ENCODE assay signal across 28 mouse cellular contexts in genomic region chr13:3831546-3831945, GRCm38 (mm10). TPM values are rescaled to one million over a fixed set of nuclear protein-coding genes. Genes with fewer than 3 reads are reported as not detected.
A peak's percentile ranks its signal among the peaks of the same experiment; 100 is the strongest.
DNase-seq lines count a peak whose midpoint lies in the region; ATAC-seq and TF ChIP-seq lines count a peak whose summit lies in the region.
"Had no signal": no experiment of that assay in that cellular context is flagged by ENCODE, and none has a peak within 500 bp of the region (broad histone marks: within the 10 kb centered on the region; RNA-seq: fewer than 3 reads in every experiment).

No protein-coding gene starts in this region.

- no peak for TF ChIP-seq CTCF in kidney, postnatal 0 days (IDR thresholded peaks at IDR 0.05; ENCODE audit: low read depth)
- 0 out of 2 replicates have a peak, but pooled peaks have one; percentile 14 for TF ChIP-seq CTCF in stomach, postnatal 0 days (IDR thresholded peaks at IDR 0.05; ENCODE audit: low read depth)
- TF ChIP-seq CTCF in cerebellum, adult 2 months (IDR thresholded peaks at IDR 0.05; ENCODE audit: borderline replicate concordance, insufficient read depth, low read depth, low read length), result no peak

- no peaks in the 10 kb centered on the region for H3K36me3 ChIP-seq in kidney, postnatal 0 days (ENCODE audit: insufficient read depth, low read length)
- H3K36me3 ChIP-seq in lung, embryonic 16.5 days (ENCODE audit: control insufficient read depth, insufficient read depth, low read length), result no peaks in the 10 kb centered on the region
- no peaks in the 10 kb centered on the region for H3K36me3 ChIP-seq in stomach, postnatal 0 days (ENCODE audit: control insufficient read depth, insufficient read depth, low read length)
- H3K36me3 ChIP-seq: heart, embryonic 15.5 days; limb, embryonic 13.5 days; midbrain, embryonic 12.5 days; neural tube, embryonic 15.5 days had no signal

- no peak for DNase-seq in kidney, postnatal 0 days (ENCODE audit: low spot score)
- DNase-seq in kidney, postnatal 4 days, result no peak
- no peak for DNase-seq in lung, postnatal 14 days
- peak; percentile 95 for DNase-seq in gonadal fat pad, adult 2 months (ENCODE audit: low read depth)
- no peak for DNase-seq in stomach, postnatal 0 days (ENCODE audit: low spot score)
- DNase-seq in cerebellum, adult 2 months, result no peak
- DNase-seq: adrenal gland, postnatal 25 days; cerebellum, postnatal 10 days; heart, postnatal 36 days; kidney, adult 9 months; kidney, postnatal 25 days; layer of hippocampus, postnatal 36 days; right cerebral cortex, adult 18-20 months; thymus, postnatal 14 days had no signal

- H3K4me3 ChIP-seq in kidney, postnatal 0 days (replicated peaks; ENCODE audit: low read depth, low read length), result no peak overlapping the region
- H3K4me3 ChIP-seq in lung, embryonic 16.5 days (ENCODE audit: low read length), result no peak overlapping the region
- H3K4me3 ChIP-seq in stomach, postnatal 0 days (ENCODE audit: low read depth, low read length), result no peak overlapping the region
- H3K4me3 ChIP-seq in cerebellum, adult 2 months (replicated peaks; ENCODE audit: insufficient read depth, low read depth, low read length), result no peak overlapping the region
- H3K4me3 ChIP-seq: erythroblast, embryonic 14.5 days; forebrain, embryonic 13.5 days; heart, embryonic 15.5 days; limb, embryonic 13.5 days; midbrain, embryonic 12.5 days; neural tube, embryonic 15.5 days had no signal

- 0 out of 2 replicates have a peak overlapping the region, but pooled peaks have one; percentile 8 for H3K27ac ChIP-seq in kidney, postnatal 0 days
- peak overlapping the region; percentile 86 for H3K27ac ChIP-seq in lung, embryonic 16.5 days (ENCODE audit: low read length)
- H3K27ac ChIP-seq in stomach, postnatal 0 days (replicated peaks), result peak overlapping the region; percentile 77
- no peak overlapping the region for H3K27ac ChIP-seq in cerebellum, adult 2 months (ENCODE audit: insufficient read depth, low read length)
- H3K27ac ChIP-seq: forebrain, embryonic 13.5 days; heart, embryonic 15.5 days; hindbrain, embryonic 14.5 days; limb, embryonic 13.5 days; liver, embryonic 14.5 days; midbrain, embryonic 12.5 days; neural tube, embryonic 15.5 days had no signal

- WGBS in kidney, postnatal 0 days, result 79% methylated on average over 5 of the region's 5 CpGs
- WGBS in lung, embryonic 16.5 days, result 45% methylated on average over 5 of the region's 5 CpGs
- 69% methylated on average over 5 of the region's 5 CpGs for WGBS in stomach, postnatal 0 days
- WGBS in cerebellum, adult 2 months, result 73% methylated on average over 5 of the region's 5 CpGs

- no peak for TF ChIP-seq POLR2A in cerebellum, adult 2 months (IDR thresholded peaks at IDR 0.05; ENCODE audit: borderline replicate concordance, insufficient read depth, low read length)

- TF ChIP-seq EP300 in stomach, postnatal 0 days (optimal IDR thresholded peaks at IDR 0.05), result peak; percentile 31

- H3K4me2 ChIP-seq in kidney, postnatal 0 days (ENCODE audit: low read length), result no peak overlapping the region
- no peak overlapping the region for H3K4me2 ChIP-seq in lung, embryonic 16.5 days (ENCODE audit: low read depth, low read length)
- no peak overlapping the region for H3K4me2 ChIP-seq in stomach, postnatal 0 days (replicated peaks; ENCODE audit: low read depth)
- H3K4me2 ChIP-seq: forebrain, embryonic 13.5 days; heart, embryonic 15.5 days; hindbrain, embryonic 14.5 days; limb, embryonic 13.5 days; midbrain, embryonic 12.5 days; neural tube, embryonic 15.5 days had no signal

- H3K9me3 ChIP-seq in kidney, postnatal 0 days (replicated peaks; ENCODE audit: low read length), result no peaks in the 10 kb centered on the region
- H3K9me3 ChIP-seq in lung, embryonic 16.5 days (ENCODE audit: control insufficient read depth, low read length), result no peaks in the 10 kb centered on the region
- no peaks in the 10 kb centered on the region for H3K9me3 ChIP-seq in stomach, postnatal 0 days (ENCODE audit: control insufficient read depth, low read length)
- H3K9me3 ChIP-seq: forebrain, embryonic 13.5 days; heart, embryonic 15.5 days; limb, embryonic 13.5 days; midbrain, embryonic 12.5 days; neural tube, embryonic 15.5 days had no signal

- no peak for ATAC-seq in kidney, postnatal 0 days (replicated peaks; ENCODE audit: low FRiP score, low read depth)
- peak; percentile 69 for ATAC-seq in lung, embryonic 16.5 days (ENCODE audit: low read depth)
- peak; percentile 65 for ATAC-seq in stomach, postnatal 0 days (ENCODE audit: low FRiP score, low TSS enrichment)
- ATAC-seq: CD4-positive, CD25-positive, alpha-beta regulatory T cell, adult 4 months; forebrain, embryonic 13.5 days had no signal

- H3K27me3 ChIP-seq in kidney, postnatal 0 days (ENCODE audit: insufficient read depth, low read length), result no peaks in the 10 kb centered on the region
- H3K27me3 ChIP-seq in lung, embryonic 16.5 days (ENCODE audit: control insufficient read depth, insufficient read depth, low read depth, low read length), result no peaks in the 10 kb centered on the region
- H3K27me3 ChIP-seq in stomach, postnatal 0 days (ENCODE audit: control insufficient read depth, insufficient read depth, low read length), result no peaks in the 10 kb centered on the region
- H3K27me3 ChIP-seq in cerebellum, adult 2 months (ENCODE audit: control insufficient read depth, insufficient read depth, low read length), result no peaks in the 10 kb centered on the region
- H3K27me3 ChIP-seq: forebrain, embryonic 13.5 days; heart, embryonic 15.5 days; limb, embryonic 13.5 days; midbrain, embryonic 12.5 days; neural tube, embryonic 15.5 days had no signal

- no peaks in the 10 kb centered on the region for H3K4me1 ChIP-seq in kidney, postnatal 0 days (replicated peaks; ENCODE audit: insufficient read depth, low read length)
- peaks cover 4% of the 10 kb centered on the region for H3K4me1 ChIP-seq in lung, embryonic 16.5 days (replicated peaks; ENCODE audit: control insufficient read depth, insufficient read depth, low read length)
- no peaks in the 10 kb centered on the region for H3K4me1 ChIP-seq in stomach, postnatal 0 days (replicated peaks; ENCODE audit: control insufficient read depth, insufficient read depth)
- H3K4me1 ChIP-seq in cerebellum, adult 2 months (ENCODE audit: control insufficient read depth, insufficient read depth, low read length), result no peaks in the 10 kb centered on the region
- H3K4me1 ChIP-seq: forebrain, embryonic 13.5 days; heart, embryonic 15.5 days; limb, embryonic 13.5 days; midbrain, embryonic 12.5 days; neural tube, embryonic 15.5 days had no signal

- H3K9ac ChIP-seq in kidney, postnatal 0 days (ENCODE audit: low read depth, low read length), result no peak overlapping the region
- no peak overlapping the region for H3K9ac ChIP-seq in lung, embryonic 16.5 days (ENCODE audit: low read length)
- H3K9ac ChIP-seq in stomach, postnatal 0 days (ENCODE audit: low read length), result no peak overlapping the region
- H3K9ac ChIP-seq: forebrain, embryonic 13.5 days; heart, embryonic 15.5 days; hindbrain, embryonic 14.5 days; limb, embryonic 13.5 days; liver, embryonic 14.5 days; midbrain, embryonic 12.5 days; neural tube, embryonic 15.5 days had no signal

RNA-seq across cellular contexts. Expression of gene Calm4, which starts 6.0 kb away (rescaled TPM):
- not detected in 2 replicates for polyA plus RNA-seq in kidney, postnatal 0 days (2015; fragmentation: Nextera tagmentation; extraction: Ambion mirVana)
- 6.2 TPM in 1 of 2 replicates, not detected in the other for polyA plus RNA-seq in lung, embryonic 16.5 days (2015; fragmentation: Nextera tagmentation; extraction: Ambion mirVana)
- not detected in 2 replicates for polyA plus RNA-seq in gonadal fat pad, adult 2 months (2012; rRNA removed)
- polyA plus RNA-seq in stomach, postnatal 0 days (2015; fragmentation: Nextera tagmentation; extraction: Ambion mirVana), result 280 and 324 TPM in 2 replicates
- not detected in 2 replicates for polyA plus RNA-seq in cerebellum, adult 2 months (2012; rRNA removed)
- polyA plus RNA-seq: CD4-positive, CD25-positive, alpha-beta regulatory T cell, adult 4 months; cortical plate, adult 2 months; embryonic facial prominence, embryonic 11.5 days; erythroblast, embryonic 14.5 days; forebrain, embryonic 13.5 days; hindbrain, embryonic 14.5 days; intestine, embryonic 14.5 days; limb, embryonic 13.5 days; liver, embryonic 14.5 days; midbrain, embryonic 12.5 days had no signal

RNA-seq across cellular contexts. Expression of gene Calm5, which starts 22.4 kb away (rescaled TPM):
- polyA plus RNA-seq in kidney, postnatal 0 days (2015; fragmentation: Nextera tagmentation; extraction: Ambion mirVana), result not detected in 2 replicates
- polyA plus RNA-seq in lung, embryonic 16.5 days (2015; fragmentation: Nextera tagmentation; extraction: Ambion mirVana), result not detected in 2 replicates
- polyA plus RNA-seq in gonadal fat pad, adult 2 months (2012; rRNA removed), result not detected in 2 replicates
- polyA plus RNA-seq in stomach, postnatal 0 days (2015; fragmentation: Nextera tagmentation; extraction: Ambion mirVana), result 0.18 TPM in 1 of 2 replicates, not detected in the other
- polyA plus RNA-seq in cerebellum, adult 2 months (2012; rRNA removed), result not detected in 2 replicates
- polyA plus RNA-seq: brain, embryonic 14.5 days; CD4-positive, CD25-positive, alpha-beta regulatory T cell, adult 4 months; cortical plate, adult 2 months; embryonic facial prominence, embryonic 11.5 days; erythroblast, embryonic 14.5 days; forebrain, embryonic 13.5 days; heart, embryonic 15.5 days; hindbrain, embryonic 14.5 days; intestine, embryonic 14.5 days; limb, embryonic 13.5 days; liver, embryonic 14.5 days; midbrain, embryonic 12.5 days; neural tube, embryonic 15.5 days had no signal

RNA-seq across cellular contexts. Expression of gene Calml3, which starts 27.4 kb away (rescaled TPM):
- polyA plus RNA-seq in kidney, postnatal 0 days (2015; fragmentation: Nextera tagmentation; extraction: Ambion mirVana), result 1.4 and 1.6 TPM in 2 replicates
- polyA plus RNA-seq in lung, embryonic 16.5 days (2015; fragmentation: Nextera tagmentation; extraction: Ambion mirVana), result 0.24 and 0.39 TPM in 2 replicates
- polyA plus RNA-seq in gonadal fat pad, adult 2 months (2012; rRNA removed), result 117 and 186 TPM in 2 replicates
- 40.0 and 44.6 TPM in 2 replicates for polyA plus RNA-seq in stomach, postnatal 0 days (2015; fragmentation: Nextera tagmentation; extraction: Ambion mirVana)
- polyA plus RNA-seq in cerebellum, adult 2 months (2012; rRNA removed), result not detected in 2 replicates
- polyA plus RNA-seq: CD4-positive, CD25-positive, alpha-beta regulatory T cell, adult 4 months; cortical plate, adult 2 months; erythroblast, embryonic 14.5 days; forebrain, embryonic 13.5 days; heart, embryonic 15.5 days; hindbrain, embryonic 14.5 days; intestine, embryonic 14.5 days; liver, embryonic 14.5 days; midbrain, embryonic 12.5 days; neural tube, embryonic 15.5 days had no signal

Comparison
In these comparisons a context has a peak if more than half of its experiments do, and no peak if none do; other contexts are left out.
1. RNA of gene Calm4, which starts 6.0 kb away (polyA plus RNA-seq): 280 to 324 TPM in stomach, postnatal 0 days; 6.2 TPM in lung, embryonic 16.5 days, not detected in kidney, postnatal 0 days, not detected in gonadal fat pad, adult 2 months and not detected in cerebellum, adult 2 months; every median in the first group is over 10 times any median in the second.
2. RNA of gene Calml3, which starts 27.4 kb away (polyA plus RNA-seq): 117 to 186 TPM in gonadal fat pad, adult 2 months and 40.0 to 44.6 TPM in stomach, postnatal 0 days; 1.4 to 1.6 TPM in kidney, postnatal 0 days, 0.24 to 0.39 TPM in lung, embryonic 16.5 days and not detected in cerebellum, adult 2 months; every median in the first group is over 10 times any median in the second.